Mouse (Mus musculus): ENCODE results near the gene Dclk1.

DNA sequence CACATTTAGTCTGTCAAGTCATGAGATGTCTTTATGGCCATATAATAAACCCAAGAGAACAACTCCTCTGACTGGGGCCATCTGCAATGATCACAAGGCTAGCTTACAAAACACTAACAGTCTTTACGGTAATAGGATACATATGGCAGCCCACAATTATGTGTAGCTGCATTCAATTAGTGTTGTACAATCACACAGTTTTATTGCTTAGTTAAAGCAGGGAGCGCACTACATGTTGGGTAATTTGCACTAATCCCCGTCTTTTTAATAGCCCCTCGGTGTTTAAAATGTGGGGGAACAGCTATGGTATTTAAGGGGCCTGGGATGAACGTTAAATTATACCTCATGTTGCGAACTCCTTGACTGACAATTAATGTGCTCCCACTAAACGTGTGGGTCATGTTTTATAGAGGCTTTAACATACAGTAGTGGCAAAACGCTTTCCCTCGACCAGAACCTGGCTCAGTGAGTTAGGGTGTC, 254.3 kb downstream of the Dclk1 start:
- TF ChIP-seq CTCF (IDR thresholded peaks at IDR 0.05) (no peak), POLR2A (IDR thresholded peaks at IDR 0.05; ENCODE audit: insufficient read depth, low read depth, low read length) (no peak)

Data from heart, adult 2 months (tissue).